Mouse (Mus musculus): Measurements from ENCODE around the gene Map3k5.

The Map3k5 gene

GRCm38 (mm10) chr10:20186800-20187273, 252.6 kb downstream of the Map3k5 start:
- DNase-seq (ENCODE audit: low read depth, low spot score), result peak; percentile 59

GRCm38 (mm10) chr10:20190139-20190747, 256.0 kb downstream of the Map3k5 start:
- no peak for DNase-seq (ENCODE audit: low read depth, low spot score)

Measured in ES-CJ7 (cell line).